In the genomic region with DNA sequence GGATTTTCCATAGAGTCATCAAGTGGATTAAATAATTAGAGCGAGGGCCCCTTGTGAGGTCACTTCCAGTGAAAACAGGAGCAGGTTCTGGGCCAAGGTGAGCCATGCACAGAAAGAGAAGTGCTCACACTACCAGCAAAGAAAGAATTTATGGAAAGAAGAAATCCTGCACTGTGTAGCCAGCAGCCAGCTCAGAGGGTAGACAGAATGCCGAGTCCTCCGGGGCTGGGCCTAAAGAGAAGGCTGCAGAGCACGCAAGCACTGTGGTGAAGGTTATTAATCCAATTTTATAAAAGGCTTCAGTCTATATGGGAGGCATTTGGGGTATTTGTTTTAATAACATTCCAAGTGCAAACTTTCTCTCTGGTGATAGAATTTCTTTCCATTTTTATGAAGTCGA, we compare ENCODE assay signal across 23 mouse cellular contexts.
"Had no signal": no experiment of that assay in that cellular context is flagged by ENCODE, and none has a peak within 500 bp of the region (broad histone marks: within the 10 kb centered on the region; RNA-seq: fewer than 3 reads in every experiment).

No protein-coding gene starts in this region.

- H3K4me1 ChIP-seq: intestine, embryonic 15.5 days; liver, embryonic 12.5 days had no signal

- H3K9me3 ChIP-seq: hindbrain, embryonic 15.5 days; intestine, embryonic 15.5 days; limb, embryonic 12.5 days; liver, embryonic 12.5 days had no signal

- H3K4me3 ChIP-seq: gastrocnemius, adult 2 months; hindbrain, embryonic 13.5 days; hindbrain, embryonic 15.5 days; intestine, embryonic 15.5 days; layer of hippocampus, adult 2 months; limb, embryonic 12.5 days; liver, embryonic 12.5 days had no signal

- DNase-seq: forebrain, postnatal 0 days; gastrocnemius, adult 2 months; gastrocnemius, postnatal 10 days; gastrocnemius, postnatal 25 days; heart, adult 18-20 months; heart, postnatal 10 days; heart, postnatal 4 days; kidney, adult 18-20 months; kidney, adult 8-10 months; kidney, postnatal 10 days; kidney, postnatal 25 days; kidney, postnatal 4 days; left cerebral cortex, postnatal 4 days had no signal

- H3K9ac ChIP-seq: forebrain, postnatal 0 days; hindbrain, embryonic 13.5 days; hindbrain, embryonic 15.5 days; intestine, embryonic 15.5 days; limb, embryonic 12.5 days; liver, embryonic 12.5 days; liver, embryonic 14.5 days had no signal

- H3K27me3 ChIP-seq: hindbrain, embryonic 13.5 days; hindbrain, embryonic 15.5 days; intestine, embryonic 15.5 days; limb, embryonic 12.5 days; liver, embryonic 12.5 days had no signal

- H3K36me3 ChIP-seq: hindbrain, embryonic 13.5 days; hindbrain, embryonic 15.5 days; intestine, embryonic 15.5 days; limb, embryonic 12.5 days; liver, embryonic 12.5 days had no signal

- H3K4me2 ChIP-seq: heart, embryonic 11.5 days; hindbrain, embryonic 13.5 days; hindbrain, embryonic 15.5 days; intestine, embryonic 15.5 days; limb, embryonic 12.5 days; liver, embryonic 12.5 days had no signal

- H3K27ac ChIP-seq: gastrocnemius, adult 2 months; hindbrain, embryonic 13.5 days; hindbrain, embryonic 15.5 days; intestine, embryonic 15.5 days; layer of hippocampus, adult 2 months; limb, embryonic 12.5 days; liver, embryonic 12.5 days; liver, embryonic 14.5 days had no signal

- ATAC-seq: forebrain, postnatal 0 days; inflammation-experienced regulatory T-cells, adult 6 months; intestine, embryonic 15.5 days; intestine, postnatal 0 days; liver, embryonic 12.5 days had no signal
